Mouse (Mus musculus): ENCODE measurements around the gene Trp53bp2. TPM values are rescaled to one million over a fixed set of nuclear protein-coding genes. Genes with fewer than 3 reads are reported as not detected.

The Trp53bp2 gene
- polyA plus RNA-seq, 1 experiment: 17.4 TPM

DNA sequence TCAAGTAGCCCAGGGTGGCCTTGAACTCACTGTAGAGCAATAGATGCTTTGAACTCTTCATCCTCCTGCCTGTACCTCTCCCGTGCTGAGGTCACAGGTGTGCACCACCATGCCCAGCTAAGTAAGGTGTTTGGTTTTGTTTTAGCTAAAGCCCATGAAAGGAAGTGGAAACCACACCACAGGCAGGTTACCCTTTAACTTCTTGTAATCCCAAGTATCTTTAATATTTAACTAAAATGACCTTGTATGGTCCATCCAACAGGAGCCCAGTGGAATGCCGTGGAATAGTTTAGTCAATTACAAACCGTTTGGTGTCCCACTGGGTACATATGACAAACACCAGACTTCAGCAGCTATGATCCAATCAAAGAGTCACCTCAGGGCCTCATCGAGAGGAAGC, 70.0 kb downstream of the Trp53bp2 start:
- H3K27ac ChIP-seq (ENCODE audit: insufficient read depth, low read length): no peak overlapping the region
- H3K4me3 ChIP-seq (ENCODE audit: insufficient read depth, low read length): no peak overlapping the region
- TF ChIP-seq CTCF (IDR thresholded peaks at IDR 0.05; ENCODE audit: borderline replicate concordance, insufficient read depth, low read length) (no peak), POLR2A (IDR thresholded peaks at IDR 0.05; ENCODE audit: low read depth, low read length) (no peak)
- no peaks in the 10 kb centered on the region for H3K4me1 ChIP-seq (ENCODE audit: control insufficient read depth, insufficient read depth, low read length)

DNA sequence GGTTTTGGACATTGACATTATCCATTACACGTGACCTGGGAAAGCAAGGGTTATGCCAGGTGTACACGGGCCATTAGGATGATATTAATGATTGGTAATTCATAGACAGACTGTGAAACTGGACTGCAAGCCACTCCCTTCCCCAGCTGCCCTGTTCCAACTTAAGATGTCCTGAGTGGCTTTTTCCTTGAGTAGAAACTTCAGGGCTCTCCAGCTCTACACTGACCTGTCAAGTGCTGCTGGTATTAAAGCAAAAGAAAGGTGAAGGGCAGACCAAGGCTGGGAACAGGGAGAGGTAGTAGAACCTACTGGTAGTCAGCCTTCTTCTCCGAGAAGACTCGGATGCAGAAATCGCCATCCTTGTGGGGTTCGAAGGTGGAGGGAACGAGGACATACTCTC, 72.2 kb downstream of the Trp53bp2 start:
- Histone ChIP-seq H3K4me3 (ENCODE audit: insufficient read depth, low read length) (no peak overlapping the region), H3K27ac (ENCODE audit: insufficient read depth, low read length) (no peak overlapping the region), H3K4me1 (ENCODE audit: control insufficient read depth, insufficient read depth, low read length) (no peaks in the 10 kb centered on the region)
- no peak for TF ChIP-seq POLR2A (IDR thresholded peaks at IDR 0.05; ENCODE audit: low read depth, low read length)

DNA sequence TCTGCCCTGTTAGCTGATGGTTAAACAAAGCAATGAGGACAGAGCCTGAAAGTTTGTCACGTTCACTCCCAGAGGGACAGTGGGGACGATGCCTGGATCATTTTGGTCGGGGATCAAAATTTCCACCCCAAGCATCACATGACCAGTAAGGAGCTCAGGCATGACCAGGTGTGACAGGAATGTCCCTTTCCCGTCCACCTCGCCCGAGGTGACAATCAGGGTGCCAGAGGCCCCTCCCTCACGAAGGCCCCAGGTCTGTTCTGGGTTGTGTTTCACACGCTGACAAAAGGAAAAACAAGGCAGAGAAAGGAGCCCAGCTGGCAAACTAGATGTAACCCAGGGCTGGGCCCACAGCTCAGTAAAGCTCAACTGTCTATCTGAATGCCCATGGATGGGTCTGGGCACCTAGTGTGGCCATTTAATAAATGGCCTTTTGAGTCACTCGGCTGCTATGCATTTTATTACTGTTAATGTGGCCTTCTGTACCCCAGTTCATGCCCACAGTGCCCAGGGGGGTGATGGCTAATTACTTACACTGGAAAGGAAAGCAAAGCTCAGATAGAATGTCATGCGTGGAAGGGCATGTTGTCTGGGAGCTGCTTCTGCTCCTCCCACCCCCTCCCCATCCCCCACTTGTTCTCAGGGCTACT, 72.8 kb downstream of the Trp53bp2 start:
- H3K4me1 ChIP-seq (ENCODE audit: control insufficient read depth, insufficient read depth, low read length): no peaks in the 10 kb centered on the region
- TF ChIP-seq CTCF (IDR thresholded peaks at IDR 0.05; ENCODE audit: borderline replicate concordance, insufficient read depth, low read length) (no peak), POLR2A (IDR thresholded peaks at IDR 0.05; ENCODE audit: low read depth, low read length) (no peak)
- no peak overlapping the region for H3K27ac ChIP-seq (ENCODE audit: insufficient read depth, low read length)
- no peak overlapping the region for H3K4me3 ChIP-seq (ENCODE audit: insufficient read depth, low read length)

DNA sequence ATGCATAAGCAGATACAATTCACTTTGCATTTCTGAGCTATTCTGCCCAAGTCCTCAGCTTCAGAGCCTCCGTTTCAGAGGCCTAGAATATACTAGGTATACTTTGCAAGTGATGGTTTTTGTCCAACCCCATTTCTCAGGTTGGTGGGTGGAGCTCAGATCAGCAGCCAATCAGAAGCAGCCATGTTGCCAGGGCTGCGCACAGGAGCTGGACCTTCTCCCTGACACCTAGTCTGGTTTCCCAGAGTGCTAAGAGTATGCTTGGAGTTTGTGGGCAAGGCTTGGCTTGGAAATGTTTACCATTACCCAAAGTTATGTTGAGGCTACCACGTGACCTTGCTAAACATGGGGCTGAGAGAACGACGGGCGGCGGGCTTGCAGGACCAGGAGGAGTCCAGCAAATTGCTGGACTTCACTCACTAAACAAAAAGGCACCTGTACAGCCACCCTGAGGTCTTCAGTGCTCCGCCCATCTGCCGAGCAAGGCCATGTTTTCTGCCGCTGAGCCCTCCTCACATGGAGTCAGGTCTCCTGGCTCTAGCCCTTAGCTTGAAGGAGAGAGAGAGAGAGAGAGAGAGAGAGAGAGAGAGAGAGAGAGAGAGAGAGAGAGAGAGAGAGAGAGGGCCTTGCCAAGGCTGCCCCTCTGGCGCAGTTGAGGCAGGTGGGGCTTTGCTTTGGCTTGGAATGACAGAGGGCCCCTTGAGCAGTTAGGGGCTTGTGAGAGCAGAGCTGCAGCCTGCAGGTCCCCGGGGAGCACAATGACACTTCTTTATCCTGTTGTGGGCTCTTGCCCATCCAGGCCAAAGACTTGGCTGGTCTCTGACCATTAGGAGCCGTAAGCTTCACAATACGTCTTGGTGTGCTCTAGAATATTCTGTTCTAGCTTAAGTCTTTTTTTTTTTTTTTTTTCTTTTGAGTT, 74.3 kb downstream of the Trp53bp2 start:
- no peaks in the 10 kb centered on the region for H3K4me1 ChIP-seq (ENCODE audit: control insufficient read depth, insufficient read depth, low read length)
- no peak overlapping the region for H3K4me3 ChIP-seq (ENCODE audit: insufficient read depth, low read length)
- TF ChIP-seq CTCF (IDR thresholded peaks at IDR 0.05; ENCODE audit: borderline replicate concordance, insufficient read depth, low read length) (no peak), POLR2A (IDR thresholded peaks at IDR 0.05; ENCODE audit: low read depth, low read length) (no peak)
- no peak overlapping the region for H3K27ac ChIP-seq (ENCODE audit: insufficient read depth, low read length)

DNA sequence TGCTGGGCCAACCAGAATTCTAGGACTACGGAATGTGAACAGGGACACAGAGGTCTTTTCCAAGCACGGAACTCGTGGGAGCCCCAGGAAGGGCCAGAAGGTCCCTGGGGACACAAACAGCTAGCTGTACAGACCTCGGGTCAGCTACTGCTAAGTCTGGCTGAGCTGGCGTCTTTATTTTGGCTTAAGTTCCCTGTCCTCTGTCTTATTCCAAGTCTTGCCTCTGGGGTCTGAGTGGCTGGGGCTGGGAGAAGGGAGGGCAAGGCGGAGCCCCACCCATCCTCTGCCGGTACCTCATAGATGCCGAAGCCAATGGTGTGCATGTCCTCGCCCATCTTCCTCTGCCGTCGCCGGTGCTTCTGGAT, 74.9 kb downstream of the Trp53bp2 start:
- Histone ChIP-seq H3K27ac (ENCODE audit: insufficient read depth, low read length) (no peak overlapping the region), H3K4me1 (ENCODE audit: control insufficient read depth, insufficient read depth, low read length) (no peaks in the 10 kb centered on the region), H3K4me3 (ENCODE audit: insufficient read depth, low read length) (no peak overlapping the region)
- no peak for TF ChIP-seq CTCF (IDR thresholded peaks at IDR 0.05; ENCODE audit: borderline replicate concordance, insufficient read depth, low read length)
- TF ChIP-seq POLR2A (IDR thresholded peaks at IDR 0.05; ENCODE audit: low read depth, low read length): no peak

DNA sequence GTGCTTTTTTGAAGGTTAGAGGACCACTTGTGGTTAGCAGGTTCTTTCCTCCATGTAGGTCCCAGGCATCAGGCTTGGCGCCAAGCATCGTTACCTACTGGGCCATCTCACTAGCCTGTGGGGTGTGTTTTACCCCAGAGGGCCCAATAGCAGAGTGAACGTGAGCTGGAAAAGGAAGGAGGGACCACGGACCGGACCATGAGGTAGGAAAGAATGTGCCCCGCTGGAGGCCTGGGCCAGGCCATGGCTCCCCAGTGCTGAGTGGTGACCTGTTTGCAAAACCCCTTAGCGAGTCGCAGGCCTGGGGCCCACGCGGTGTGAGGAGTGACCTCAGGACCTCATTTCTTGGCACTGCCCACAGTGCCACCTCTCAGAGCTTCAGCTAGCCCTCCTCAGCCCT, 79.5 kb downstream of the Trp53bp2 start:
- Histone ChIP-seq H3K4me1 (ENCODE audit: control insufficient read depth, insufficient read depth, low read length) (no peaks in the 10 kb centered on the region; the same call in 1 of the 2 replicates), H3K4me3 (ENCODE audit: insufficient read depth, low read length) (no peak overlapping the region), H3K27ac (ENCODE audit: insufficient read depth, low read length) (no peak overlapping the region)
- TF ChIP-seq CTCF (IDR thresholded peaks at IDR 0.05; ENCODE audit: borderline replicate concordance, insufficient read depth, low read length) (no peak), POLR2A (IDR thresholded peaks at IDR 0.05; ENCODE audit: low read depth, low read length) (no peak)

DNA sequence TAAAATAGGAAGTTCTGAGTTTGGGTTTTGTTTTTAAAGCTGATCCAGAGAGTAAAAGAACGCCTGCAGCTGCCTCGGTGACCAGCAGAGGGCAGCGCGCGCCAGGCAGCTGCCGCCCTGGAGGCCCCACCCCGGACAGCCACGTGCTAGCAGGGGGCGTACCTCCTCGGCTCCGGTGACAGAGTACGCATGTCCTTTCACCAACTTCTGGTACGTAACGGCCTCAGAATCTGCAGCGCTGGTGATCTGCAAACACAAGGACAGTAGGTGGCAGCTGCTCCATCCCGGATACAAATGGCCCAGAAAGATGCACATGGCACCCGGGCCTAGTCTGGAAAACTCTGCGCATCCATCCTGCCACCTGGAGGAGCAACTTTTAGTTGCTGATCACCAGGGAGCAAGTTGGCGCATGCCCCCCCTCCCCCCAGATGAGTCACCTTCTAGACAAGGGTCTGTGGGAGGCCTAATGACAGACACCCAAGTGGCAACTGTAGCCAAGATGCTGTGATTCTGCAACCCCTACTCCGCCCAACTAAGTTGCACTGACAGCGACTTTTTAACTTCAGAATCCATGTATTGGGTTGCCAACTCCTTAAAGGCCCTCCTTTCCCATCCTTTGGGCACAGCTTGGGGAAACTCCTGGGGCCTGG, 81.0 kb downstream of the Trp53bp2 start:
- peak overlapping the region; percentile 62 for H3K27ac ChIP-seq (ENCODE audit: insufficient read depth, low read length)
- H3K4me3 ChIP-seq (ENCODE audit: insufficient read depth, low read length): no peak overlapping the region
- TF ChIP-seq CTCF (IDR thresholded peaks at IDR 0.05; ENCODE audit: borderline replicate concordance, insufficient read depth, low read length): peak; percentile 81
- peak; percentile 43; the same call in 1 of the 2 replicates for TF ChIP-seq POLR2A (IDR thresholded peaks at IDR 0.05; ENCODE audit: low read depth, low read length)
- peaks cover 4% of the 10 kb centered on the region; the same call in 1 of the 2 replicates for H3K4me1 ChIP-seq (ENCODE audit: control insufficient read depth, insufficient read depth, low read length)

DNA sequence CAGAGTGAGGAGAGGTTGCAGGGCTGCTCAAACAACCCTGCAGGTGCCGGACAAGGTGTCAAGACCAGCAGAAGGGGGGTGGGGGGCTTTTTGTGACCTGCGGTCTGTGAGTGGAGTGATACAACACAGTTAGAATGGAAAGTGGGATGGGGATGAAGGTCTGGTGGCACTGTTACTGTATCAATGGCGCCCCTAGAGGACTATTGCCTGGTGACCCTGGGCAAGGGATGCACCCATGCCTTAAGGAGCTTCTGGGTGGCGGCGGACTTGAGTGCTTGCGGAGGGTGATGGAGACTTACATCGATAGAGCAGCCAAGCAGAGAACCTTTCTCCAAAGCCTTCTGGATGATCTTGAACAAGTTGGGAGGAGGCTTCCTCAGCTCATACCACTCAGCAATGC, 81.6 kb downstream of the Trp53bp2 start:
- peak overlapping the region; percentile 62 for H3K27ac ChIP-seq (ENCODE audit: insufficient read depth, low read length)
- peaks cover 8% of the 10 kb centered on the region for H3K4me1 ChIP-seq (ENCODE audit: control insufficient read depth, insufficient read depth, low read length)
- TF ChIP-seq POLR2A (IDR thresholded peaks at IDR 0.05; ENCODE audit: low read depth, low read length) (no peak), CTCF (IDR thresholded peaks at IDR 0.05; ENCODE audit: borderline replicate concordance, insufficient read depth, low read length) (no peak)
- H3K4me3 ChIP-seq (ENCODE audit: insufficient read depth, low read length): no peak overlapping the region

DNA sequence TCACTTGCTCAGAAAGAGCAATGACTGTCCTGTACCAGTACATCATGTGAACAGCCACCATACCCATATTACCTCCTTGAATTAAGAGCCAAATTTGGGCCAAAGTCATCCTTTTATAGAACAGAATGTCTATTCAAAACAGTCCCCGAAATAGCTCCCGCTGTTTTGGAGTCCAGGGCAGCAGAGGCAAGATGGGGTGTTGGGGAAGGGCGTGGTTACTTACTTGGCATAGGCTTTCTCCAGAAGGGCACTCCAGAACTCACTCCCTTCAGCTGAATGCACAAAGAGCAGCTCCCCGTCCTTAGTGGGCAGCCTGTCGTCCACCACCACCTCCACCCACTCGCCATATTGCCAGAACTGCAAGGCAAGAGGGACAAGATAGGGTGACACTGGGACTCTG, 82.9 kb downstream of the Trp53bp2 start:
- Histone ChIP-seq H3K4me1 (ENCODE audit: control insufficient read depth, insufficient read depth, low read length) (peaks cover 10% of the 10 kb centered on the region), H3K4me3 (ENCODE audit: insufficient read depth, low read length) (no peak overlapping the region), H3K27ac (ENCODE audit: insufficient read depth, low read length) (no peak overlapping the region)
- no peak for TF ChIP-seq POLR2A (IDR thresholded peaks at IDR 0.05; ENCODE audit: low read depth, low read length)
- no peak for TF ChIP-seq CTCF (IDR thresholded peaks at IDR 0.05; ENCODE audit: borderline replicate concordance, insufficient read depth, low read length)

All from embryonic fibroblast, embryonic 13.5 days (primary cell).